Mouse (Mus musculus) lung, adult 2 months (tissue): ENCODE measurements around the gene Eif4g3. TPM values are rescaled to one million over a fixed set of nuclear protein-coding genes. Genes with fewer than 3 reads are reported as not detected.

ENCODE experiments used
- DNase-seq: peaks from one replicate; pipeline ENCODE4 v3.0.0; 2022
- H3K4me1 ChIP-seq: fragments of 200-500 bp; 2 replicates; pipeline ENCODE4 v1.6.1; 2011; ENCODE audit warnings: low read length; ENCODE audit not compliant: control insufficient read depth, insufficient read depth
- H3K4me3 ChIP-seq: fragments of 200-500 bp; replicated peaks from 2 replicates; pipeline ENCODE3; 2011; ENCODE audit warnings: low read depth, mild to moderate bottlenecking, control low read depth, low read length; ENCODE audit errors: extremely low read depth
- CTCF ChIP-seq: fragments of 200-500 bp; IDR thresholded peaks from 2 replicates; pipeline ENCODE4 v1.5.1; 2011; ENCODE audit warnings: mild to moderate bottlenecking, low read length, control low read depth; ENCODE audit not compliant: insufficient read depth
- POLR2A ChIP-seq: fragments of 200-500 bp; IDR thresholded peaks from 2 replicates; pipeline ENCODE4 v1.6.1; 2011; ENCODE audit warnings: low read depth, mild to moderate bottlenecking, control low read depth, low read length, borderline replicate concordance; ENCODE audit errors: extremely low read depth
- WGBS: fragments of 180-500 bp; shearing (Covaris S2); methylation state at CpG from one replicate; pipeline ENCODE4 v1.1.7; 2018; 5-methylcytosine and 5-hydroxymethylcytosine counted together
- polyA plus RNA-seq: library from polyadenylated mRNA; depleted of rRNA; stranded (reverse); fragments of >200 nt; gene quantifications from 2 replicates; pipeline ENCODE4 v1.2.3, GENCODE M21; 2012

Eif4g3 gene
- polyA plus RNA-seq, 1 experiment: 69.8 TPM

- WGBS: 56% methylated on average over 4 of the region's 4 CpGs
- no peak for DNase-seq
- peaks cover 9% of the 10 kb centered on the region for H3K4me1 ChIP-seq
These were observed 5.4 kb downstream of the Eif4g3 start for GRCm38 (mm10) chr4:137998232-137998631.

GRCm38 (mm10) chr4:138000682-138001081, 7.9 kb downstream of the Eif4g3 start:
- TF ChIP-seq POLR2A (no peak), CTCF (no peak)
- no peak overlapping the region for H3K4me3 ChIP-seq
- WGBS: 28% methylated on average over 7 of the region's 7 CpGs
- no peak for DNase-seq
- peaks cover 2% of the 10 kb centered on the region for H3K4me1 ChIP-seq

More at GRCm38 (mm10) chr4:137998232-137998631, 5.4 kb downstream of the Eif4g3 start:
- H3K4me3 ChIP-seq: no peak overlapping the region
- TF ChIP-seq POLR2A (no peak), CTCF (no peak)

GRCm38 (mm10) chr4:138003909-138004610, 11.2 kb downstream of the Eif4g3 start:
- WGBS: 80% methylated on average over 11 of the region's 11 CpGs
- DNase-seq: no peak
- H3K4me3 ChIP-seq: no peak overlapping the region
- TF ChIP-seq CTCF: no peak
- no peak for TF ChIP-seq POLR2A
- peaks cover 2% of the 10 kb centered on the region for H3K4me1 ChIP-seq

- DNase-seq: no peak
- H3K4me3 ChIP-seq: no peak overlapping the region
- H3K4me1 ChIP-seq: peaks cover 2% of the 10 kb centered on the region
- TF ChIP-seq CTCF (no peak), POLR2A (no peak)
- WGBS: 79% methylated on average over 1 of the region's 1 CpGs
These were observed 13.0 kb downstream of the Eif4g3 start for GRCm38 (mm10) chr4:138005781-138006180.

- Histone ChIP-seq H3K4me1 (peaks cover 2% of the 10 kb centered on the region), H3K4me3 (no peak overlapping the region)
- WGBS: 81% methylated on average over 9 of the region's 9 CpGs
- DNase-seq: no peak
- TF ChIP-seq POLR2A (no peak), CTCF (no peak)
These were observed 14.3 kb downstream of the Eif4g3 start for GRCm38 (mm10) chr4:138006951-138007613.

GRCm38 (mm10) chr4:138008646-138009045, 15.8 kb downstream of the Eif4g3 start:
- WGBS: 87% methylated on average over 6 of the region's 6 CpGs
- peaks cover 2% of the 10 kb centered on the region for H3K4me1 ChIP-seq
- TF ChIP-seq CTCF (no peak), POLR2A (no peak)
- no peak for DNase-seq
- no peak overlapping the region for H3K4me3 ChIP-seq

GRCm38 (mm10) chr4:138009786-138010502, 17.1 kb downstream of the Eif4g3 start:
- WGBS: 86% methylated on average over 4 of the region's 4 CpGs
- Histone ChIP-seq H3K4me1 (peaks cover 2% of the 10 kb centered on the region), H3K4me3 (no peak overlapping the region)
- TF ChIP-seq POLR2A (no peak), CTCF (no peak)
- DNase-seq: no peak

GRCm38 (mm10) chr4:138013723-138014479, 21.1 kb downstream of the Eif4g3 start:
- TF ChIP-seq POLR2A: no peak
- TF ChIP-seq CTCF: no peak
- Histone ChIP-seq H3K4me1 (no peaks in the 10 kb centered on the region), H3K4me3 (no peak overlapping the region)
- WGBS: 86% methylated on average over 15 of the region's 15 CpGs
- no peak for DNase-seq

- 78% methylated on average over 4 of the region's 4 CpGs for WGBS
- no peak overlapping the region for H3K4me3 ChIP-seq
- DNase-seq: no peak
- H3K4me1 ChIP-seq: 0 out of 2 replicates have a peak, but pooled peaks cover 3% of the 10 kb centered on the region
- TF ChIP-seq CTCF (no peak), POLR2A (no peak)
These were observed 23.1 kb downstream of the Eif4g3 start for GRCm38 (mm10) chr4:138015966-138016365.
